Mouse (Mus musculus) megakaryocyte progenitor cell, adult 5-6 weeks (primary cell): ENCODE measurements around the gene Atg9b. TPM values are rescaled to one million over a fixed set of nuclear protein-coding genes. Genes with fewer than 3 reads are reported as not detected.
A peak's percentile ranks its signal among the peaks of the same experiment; 100 is the strongest.
"Not testable (repeated sequence)": the region's sequence is repeated elsewhere in the genome, so short reads cannot be mapped to it uniquely, and the experiment has no call there.

Experiments used
- ATAC-seq: replicated peaks from 2 replicates; pipeline ENCODE4 v1.8.0; 2016; ENCODE audit warnings: mild to moderate bottlenecking, moderate TSS enrichment, inconsistent platforms; ENCODE audit not compliant: poor library complexity
- total RNA-seq, 2 experiments: library from RNA; stranded (forward) in 1 of 2; stranded (reverse) in 1 of 2; fragments of 157-497, 149-512 nt in 1 of 2; fragments of 200-1000 nt in 1 of 2; gene quantifications; 2 replicates each; pipeline versions ENCODE4 v1.2.3 to v1.2.4; 2015 to 2017

The Atg9b gene
- total RNA-seq, 2 experiments from 2014 or later: 1.9 to 3.5 TPM

DNA sequence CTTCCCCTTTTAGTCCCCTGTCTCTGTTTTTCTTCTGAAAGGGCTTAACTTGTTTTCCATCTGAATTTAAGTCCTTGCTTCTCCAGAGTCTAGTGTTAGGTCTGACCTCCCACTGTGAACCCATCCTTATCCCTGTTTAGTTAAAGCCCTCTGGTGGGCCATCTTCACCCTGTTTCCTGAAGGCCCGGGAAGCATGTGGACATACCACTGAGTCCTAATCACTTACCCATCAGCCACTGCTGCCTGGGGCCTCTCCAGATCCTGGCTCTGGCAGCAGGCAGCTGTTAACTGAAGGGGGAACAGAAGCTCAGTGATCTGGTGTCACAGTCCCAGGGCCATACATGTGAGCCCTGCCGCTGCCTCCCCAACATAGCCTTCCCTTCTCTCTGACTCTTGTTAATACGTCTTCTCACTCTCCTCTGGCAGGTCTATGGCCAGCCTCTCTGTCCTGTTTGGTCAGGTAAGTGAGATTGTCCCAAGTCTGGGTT, 13.5 kb upstream of the Atg9b start:
- ATAC-seq: no peak

DNA sequence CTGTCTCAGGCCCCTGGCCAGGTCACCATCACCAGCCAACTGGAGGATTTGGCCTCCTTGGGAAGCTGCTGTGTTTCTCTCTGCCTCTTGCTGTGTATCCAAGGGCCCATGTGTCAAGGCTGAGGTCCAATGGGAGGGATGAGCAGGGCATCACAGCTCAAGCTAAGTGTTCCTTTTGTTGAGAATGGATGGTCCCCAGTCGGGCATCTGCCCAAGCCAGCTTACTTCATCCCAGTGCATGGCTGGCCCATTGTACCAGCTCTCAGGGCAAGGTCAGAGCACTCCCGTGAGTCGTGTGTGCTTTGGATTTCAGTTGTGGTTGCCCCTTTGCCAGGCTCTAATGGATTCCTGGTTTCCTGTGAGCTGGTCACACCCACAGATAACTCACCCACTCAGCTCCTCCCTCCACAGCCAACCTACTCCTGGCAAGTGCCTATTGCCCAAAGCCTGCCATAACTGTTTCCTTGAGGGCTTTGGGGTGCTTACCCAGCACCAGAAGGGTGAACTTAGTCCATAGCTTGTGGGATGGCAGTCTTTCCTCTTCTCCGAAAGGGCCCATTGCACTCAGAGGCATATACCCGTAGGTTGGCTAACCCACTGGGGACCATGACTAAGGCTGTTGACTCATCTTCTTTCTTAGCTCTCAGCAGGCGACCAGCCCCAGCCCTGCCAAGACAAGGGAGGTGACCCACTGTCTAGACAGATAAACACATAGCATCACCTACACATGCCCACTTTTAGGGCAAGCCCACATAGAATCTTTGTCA, 12.8 kb upstream of the Atg9b start:
- peak; percentile 42; the same call in 1 of the 2 replicates for ATAC-seq

DNA sequence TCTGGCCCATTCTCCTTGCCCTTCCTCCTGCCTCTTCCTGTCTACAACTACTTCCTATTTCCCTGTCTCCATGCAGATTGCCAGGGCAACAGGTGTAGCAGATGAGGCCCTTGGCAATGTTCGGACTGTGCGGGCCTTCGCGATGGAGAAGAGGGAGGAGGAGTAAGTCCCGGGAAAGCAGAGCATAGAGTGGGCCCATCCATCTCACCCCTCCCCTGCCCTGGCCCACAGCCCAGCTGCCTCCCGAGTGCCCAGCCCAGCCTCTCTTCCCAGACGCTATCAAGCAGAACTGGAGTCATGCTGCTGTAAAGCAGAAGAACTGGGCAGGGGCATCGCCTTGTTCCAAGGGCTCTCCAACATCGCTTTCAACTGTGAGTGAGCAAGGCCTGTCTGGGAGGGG, 10.0 kb upstream of the Atg9b start:
- ATAC-seq: no peak

DNA sequence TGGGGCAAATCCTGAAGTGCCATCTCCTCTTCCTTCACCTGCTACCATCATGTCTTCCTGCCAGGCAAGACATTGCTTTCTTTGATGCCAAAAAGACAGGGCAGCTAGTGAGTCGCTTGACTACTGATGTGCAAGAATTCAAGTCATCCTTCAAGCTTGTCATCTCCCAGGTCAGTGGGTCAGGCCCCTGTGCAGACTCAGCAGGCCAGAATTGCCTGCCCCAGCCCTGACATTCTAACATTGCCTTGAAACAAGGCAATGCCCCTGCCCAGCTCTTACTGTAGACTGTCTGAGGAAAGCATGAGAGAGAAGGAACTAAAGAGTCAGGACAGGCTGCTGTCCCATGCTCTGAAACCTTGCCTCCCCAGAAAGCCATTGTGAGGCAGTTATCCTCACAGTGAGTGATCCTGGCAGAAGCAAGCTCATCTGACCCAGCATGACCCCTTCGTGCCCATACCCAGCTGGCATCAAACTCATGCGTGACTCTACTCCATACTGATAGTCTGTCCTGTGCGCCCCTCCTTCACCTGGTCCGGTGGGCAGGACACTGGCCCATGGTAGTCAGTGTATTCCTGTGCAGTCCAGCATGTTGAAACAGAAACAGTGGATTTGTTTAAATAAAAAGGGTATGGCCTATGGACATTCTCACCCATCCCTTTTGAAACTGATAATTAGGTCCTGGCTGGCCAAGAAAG, 9.1 kb upstream of the Atg9b start:
- ATAC-seq: no peak

DNA sequence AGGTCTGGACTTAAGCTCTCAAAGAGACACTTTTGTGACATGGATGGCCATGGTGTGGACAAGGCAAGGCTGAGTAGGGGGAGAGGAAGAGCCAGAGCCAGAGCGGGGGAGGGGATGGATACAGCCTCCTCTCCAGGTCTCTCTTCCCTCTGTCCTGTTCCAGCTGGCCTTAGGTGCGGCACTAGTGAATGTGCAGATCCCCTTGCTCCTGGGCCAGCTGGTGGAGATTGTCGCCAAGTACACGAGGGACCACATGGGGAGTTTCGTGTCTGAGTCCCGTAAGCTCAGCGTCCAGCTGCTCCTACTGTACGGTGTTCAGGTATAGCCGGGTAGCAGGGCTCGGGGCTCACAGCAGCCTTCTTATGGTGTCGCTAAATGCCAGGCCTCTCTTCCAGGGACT, 8.4 kb upstream of the Atg9b start:
- no peak for ATAC-seq

DNA sequence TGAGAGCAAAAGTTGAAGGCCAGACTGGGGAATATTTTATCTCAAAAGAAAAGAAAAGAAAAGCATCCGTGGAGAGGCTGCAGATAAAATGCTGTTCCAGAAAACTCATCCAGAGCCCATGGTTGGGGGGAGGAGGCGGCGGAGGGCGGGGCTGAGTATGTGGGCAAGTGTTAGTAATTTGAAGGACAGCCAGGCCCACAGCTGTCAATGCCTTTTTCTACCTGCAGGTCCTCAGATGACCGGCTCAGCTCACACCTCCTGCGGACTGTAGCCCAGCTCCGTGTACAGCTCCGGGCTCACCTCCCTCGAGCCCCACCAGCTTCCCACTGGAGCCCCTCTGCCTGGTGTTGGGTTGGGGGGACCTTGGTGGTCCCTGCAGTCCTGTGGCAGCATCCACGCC, 7.7 kb upstream of the Atg9b start:
- ATAC-seq: no peak

DNA sequence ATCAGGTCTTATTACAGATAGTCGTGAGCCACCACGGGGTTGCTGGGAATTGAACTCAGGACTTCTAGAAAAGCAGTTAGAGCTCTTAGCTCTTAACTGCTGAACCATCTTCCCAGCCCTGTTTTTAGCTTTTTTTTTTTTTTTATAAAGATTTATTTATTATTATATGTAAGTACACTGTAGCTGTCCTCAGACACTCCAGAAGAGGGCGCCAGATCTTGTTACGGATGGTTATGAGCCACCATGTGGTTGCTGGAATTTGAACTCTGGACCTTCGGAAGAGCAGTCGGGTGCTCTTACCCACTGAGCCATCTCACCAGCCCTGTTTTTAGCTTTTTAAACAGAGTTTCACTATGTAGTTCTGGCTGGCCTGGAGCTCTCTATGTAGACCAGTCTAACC, 4.3 kb upstream of the Atg9b start:
- ATAC-seq: not testable (repeated sequence)

DNA sequence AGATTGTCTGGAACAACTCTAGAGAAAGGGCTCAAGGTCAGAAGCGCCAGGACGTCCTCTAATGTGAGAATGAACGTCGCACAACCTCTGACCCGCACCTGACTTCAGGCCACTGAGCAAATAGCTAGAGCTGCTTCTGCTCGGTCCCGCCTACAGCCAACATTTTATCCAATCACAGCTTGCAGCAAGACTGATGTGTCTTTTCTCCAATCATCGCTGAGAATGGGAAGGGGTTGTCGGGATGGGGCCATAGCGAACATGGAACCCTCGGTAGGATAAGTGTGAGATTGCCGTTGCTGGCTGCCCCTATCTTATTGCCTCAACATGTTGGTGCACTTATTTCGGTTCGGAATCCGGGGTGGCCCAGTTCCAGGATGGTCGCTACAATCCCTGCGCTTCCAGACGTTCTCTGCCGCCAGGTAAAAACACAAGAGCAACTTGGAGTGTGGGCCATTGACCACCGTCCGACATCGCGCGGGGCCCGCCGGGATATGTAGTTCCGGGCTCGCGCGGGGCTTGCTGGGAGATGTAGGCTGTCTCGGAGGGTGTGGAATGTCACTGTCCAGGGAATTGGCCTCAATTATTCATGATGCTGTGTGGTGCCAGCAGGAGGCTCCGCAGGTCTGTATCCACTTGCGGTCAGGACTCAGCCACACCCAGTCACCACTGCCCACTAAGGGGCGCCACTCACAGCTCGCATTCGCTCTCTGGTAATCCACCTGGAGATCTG, 2.4 kb upstream of the Atg9b start:
- peak; percentile 85 for ATAC-seq

DNA sequence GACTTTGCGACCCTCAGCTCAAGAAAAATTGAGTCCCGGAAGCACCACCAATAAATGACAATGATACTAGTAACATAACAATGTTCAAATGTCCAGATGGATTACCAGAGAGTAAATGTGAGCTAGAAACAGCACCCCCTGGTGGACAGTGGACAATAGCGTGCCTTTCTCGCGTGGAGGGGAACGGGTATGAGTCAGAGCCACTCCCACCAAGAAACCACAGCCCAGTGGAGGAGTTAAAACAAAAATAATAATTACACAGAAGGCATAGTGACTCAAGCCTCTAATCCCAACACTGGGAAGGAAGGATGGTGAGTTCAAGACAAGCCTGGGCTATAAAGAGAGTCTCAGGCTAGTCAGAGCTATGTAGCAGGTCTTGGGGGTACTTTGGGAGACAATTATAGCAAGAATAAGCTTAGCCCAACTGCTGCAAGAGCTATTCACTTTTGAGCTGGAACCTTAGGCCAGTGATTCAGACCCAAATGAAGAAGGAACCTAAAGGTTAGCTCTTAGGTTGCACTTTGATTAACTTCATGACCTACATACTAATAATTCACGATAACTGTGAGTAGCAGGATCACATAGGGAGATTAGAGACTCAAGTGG, 1.6 kb upstream of the Atg9b start, which contains the start of gene Abcb8:
Abcb8 (plus strand) TSS at position 272 of the 606 bp plus-strand sequence.
- peak; percentile 63 for ATAC-seq

DNA sequence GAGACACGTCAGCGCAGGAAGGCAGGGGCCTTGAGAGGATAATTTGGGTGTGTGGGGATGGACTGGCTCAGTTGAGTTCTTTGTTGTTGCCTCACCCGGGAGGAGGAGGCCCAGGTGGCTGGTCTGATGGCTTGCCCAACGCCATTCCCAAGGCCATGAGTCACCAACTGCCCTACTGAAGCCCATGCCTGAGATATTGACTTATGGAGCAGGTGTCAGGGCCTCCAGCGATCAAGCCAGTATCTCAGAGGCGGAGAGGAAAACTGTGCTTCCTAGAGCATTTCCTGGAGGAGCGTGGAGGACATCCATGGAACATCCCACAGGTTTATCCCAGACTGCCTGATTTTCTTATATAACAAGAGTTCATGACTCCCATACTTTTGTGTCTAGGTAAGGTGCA, 781 bp upstream of the Atg9b start:
- ATAC-seq: no peak

DNA sequence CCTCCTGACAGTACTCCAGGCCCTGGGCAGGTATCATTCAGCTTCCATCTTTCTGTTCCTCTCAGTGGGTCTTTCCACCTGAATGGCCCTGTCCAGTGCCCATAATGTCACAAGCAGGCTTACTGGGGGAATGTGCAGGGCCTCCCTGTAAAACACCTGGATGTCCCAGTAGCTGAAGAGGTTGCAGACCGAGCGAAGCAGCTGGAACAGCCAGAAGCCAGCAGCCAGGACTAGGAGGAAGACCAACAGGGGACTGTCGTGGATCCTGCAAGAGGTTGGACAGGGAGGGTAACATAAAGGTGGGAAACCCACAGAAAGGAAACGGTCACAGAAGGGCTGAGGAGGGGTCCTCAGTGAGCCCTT, 2.3 kb downstream of the Atg9b start:
- no peak for ATAC-seq

DNA sequence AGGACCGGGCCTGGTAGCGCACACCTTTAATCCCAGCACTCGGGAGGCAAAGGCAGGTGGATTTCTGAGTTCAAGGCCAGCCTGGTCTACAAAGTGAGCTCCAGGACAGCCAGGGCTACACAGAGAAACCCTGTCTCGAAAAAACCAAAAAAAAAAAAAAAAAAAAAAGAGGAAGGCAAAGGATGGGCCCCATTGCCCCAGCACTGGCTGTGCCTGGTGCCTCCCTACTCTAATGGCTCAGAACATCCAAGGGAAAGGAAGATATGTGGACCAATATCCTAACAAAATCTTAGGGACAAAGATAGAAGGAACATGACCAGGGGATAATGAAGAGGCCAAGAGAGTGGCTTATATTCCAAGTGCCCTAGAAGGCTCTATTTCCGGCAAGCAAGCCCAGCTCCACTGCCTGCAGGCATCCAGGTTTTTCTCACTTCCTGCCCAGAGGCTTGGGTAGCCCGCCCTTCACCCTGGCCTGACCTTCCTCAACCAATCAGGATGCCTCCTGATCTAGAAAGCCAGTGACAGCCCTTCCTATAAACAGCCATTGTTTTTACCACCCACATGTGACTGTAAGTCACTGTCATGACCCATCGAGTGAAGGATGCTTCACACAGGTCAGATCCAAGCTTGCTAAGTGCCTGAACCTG, 2.8 kb downstream of the Atg9b start:
- ATAC-seq: peak; percentile 46

DNA sequence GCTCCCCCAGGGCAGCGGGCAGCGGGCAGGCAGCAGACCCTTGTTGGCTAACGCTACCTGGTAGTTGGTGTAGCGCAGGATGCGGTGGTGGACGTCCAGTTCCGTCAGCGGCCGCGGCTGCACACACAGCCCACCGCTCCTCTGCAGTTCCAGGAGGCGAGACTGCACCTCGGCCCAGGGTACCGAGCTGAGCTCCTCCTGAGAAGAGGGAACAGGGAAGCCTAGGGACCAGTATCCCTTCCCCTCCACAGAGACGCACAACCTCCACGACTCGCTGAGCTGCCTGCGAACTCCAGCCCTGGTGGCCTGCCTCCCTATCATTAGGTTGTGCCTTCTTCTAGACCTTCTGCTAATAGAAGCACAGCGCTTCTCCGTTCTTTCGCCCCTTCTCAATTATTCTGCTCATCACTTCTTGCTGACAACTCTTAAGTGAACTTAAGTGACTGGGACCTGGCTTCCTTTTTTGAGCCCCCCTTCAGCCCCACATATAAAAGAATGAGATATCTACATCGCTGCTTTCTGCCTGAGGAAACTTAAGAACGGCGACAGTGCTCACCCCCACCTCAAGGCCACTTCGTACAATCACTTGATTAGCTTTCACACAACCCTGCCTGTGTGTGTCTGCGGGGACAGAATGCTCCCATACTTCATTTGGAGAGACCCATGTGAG, 3.6 kb downstream of the Atg9b start:
- no peak for ATAC-seq

DNA sequence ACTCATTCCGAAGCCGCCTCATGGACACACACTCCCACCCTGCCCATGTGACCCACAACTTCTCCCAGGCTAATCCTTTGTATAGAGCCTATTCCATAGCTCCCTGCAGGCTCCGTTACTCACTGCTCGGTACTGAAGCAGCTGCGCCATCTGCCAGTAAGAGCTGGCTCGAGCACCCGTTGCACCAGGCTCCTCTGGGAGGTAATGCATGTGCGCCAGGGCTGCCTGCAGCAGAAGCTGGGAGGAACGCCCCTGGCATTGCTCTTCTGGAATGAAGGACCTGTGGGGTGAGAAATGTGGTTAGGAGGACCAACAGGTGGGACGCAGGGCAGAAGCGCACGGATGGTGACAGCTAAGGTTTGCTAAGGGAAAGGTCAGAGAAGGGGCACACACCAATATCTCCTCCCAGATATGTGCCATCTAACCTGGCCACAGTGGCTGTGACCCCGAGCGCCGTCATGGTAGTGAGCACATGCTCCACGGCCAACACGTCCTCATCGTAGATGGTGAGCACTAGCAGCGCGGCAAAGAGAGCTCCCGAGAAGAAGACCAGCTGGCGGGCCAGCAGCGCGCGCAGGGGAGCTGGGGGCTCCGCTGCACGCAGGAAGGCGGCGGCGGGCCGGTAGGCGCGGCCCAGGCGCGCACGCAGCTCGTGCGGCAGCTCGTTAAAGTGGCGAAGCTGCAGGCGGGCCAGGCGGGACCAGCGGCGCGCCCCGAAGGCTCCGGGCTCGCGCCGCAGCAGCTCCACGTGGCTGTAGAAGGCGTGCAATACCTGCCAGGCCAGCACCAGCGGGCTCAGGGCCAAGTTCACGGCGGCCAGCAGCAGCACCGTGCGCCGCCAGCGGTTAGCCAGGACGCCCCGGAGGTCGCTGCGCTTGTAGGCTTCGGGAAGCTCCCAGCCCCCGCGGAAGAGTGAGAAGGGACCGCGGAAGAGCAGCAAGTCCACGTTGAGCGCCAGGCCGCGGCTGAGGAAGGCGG, 4.4 kb downstream of the Atg9b start:
- peak; percentile 12 for ATAC-seq

DNA sequence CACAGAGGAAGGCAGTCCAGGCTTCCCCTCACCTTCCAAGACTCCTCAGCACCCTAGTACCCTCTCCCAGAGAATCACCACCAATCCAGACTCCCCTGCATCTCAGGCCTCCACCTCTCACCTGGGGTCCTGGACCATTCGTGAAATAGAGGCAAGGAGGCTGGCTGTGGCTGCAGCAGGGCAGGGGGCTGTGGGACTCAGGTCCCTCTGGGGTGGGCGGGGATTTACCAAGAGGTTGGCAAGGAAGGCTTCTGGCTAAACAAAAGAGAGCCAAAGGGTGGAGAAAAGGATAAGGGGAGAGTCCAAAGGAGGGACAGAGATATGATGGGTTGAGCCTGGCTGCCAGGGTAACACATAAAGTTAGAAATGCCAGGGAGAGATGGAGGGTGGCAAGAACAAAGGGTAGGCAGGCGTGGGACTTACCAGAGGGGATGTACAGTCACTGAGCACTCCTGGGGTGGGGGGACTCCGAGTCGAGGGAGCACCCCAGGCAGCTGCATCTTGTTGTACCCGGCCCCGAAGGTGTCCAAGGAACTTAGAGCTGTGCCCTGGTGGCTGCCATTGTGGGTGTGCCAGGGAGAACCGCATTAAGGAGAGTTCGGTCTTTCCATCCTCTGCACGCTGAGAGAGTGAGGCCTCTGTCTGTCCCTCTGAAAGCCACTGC, 5.9 kb downstream of the Atg9b start:
- no peak for ATAC-seq

DNA sequence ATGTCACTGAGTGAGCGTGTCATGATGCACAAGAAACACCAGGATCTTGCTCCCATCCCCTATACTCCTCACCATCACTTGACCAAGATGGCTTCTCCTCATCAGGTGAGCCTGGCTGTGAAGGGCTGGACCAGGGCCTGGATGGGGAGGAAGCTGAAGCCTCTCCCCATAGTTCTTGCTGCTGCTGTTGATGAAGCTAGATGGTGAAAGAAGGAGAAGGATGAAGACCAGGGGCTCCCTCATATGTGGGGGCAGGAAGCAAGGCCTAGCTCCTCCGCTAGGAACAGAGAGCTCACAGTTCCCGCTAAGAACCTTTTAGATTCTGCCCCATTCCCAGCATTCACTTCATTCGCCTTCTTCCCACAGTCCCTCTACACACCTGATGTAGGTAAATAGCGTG, 6.6 kb downstream of the Atg9b start:
- ATAC-seq: no peak

DNA sequence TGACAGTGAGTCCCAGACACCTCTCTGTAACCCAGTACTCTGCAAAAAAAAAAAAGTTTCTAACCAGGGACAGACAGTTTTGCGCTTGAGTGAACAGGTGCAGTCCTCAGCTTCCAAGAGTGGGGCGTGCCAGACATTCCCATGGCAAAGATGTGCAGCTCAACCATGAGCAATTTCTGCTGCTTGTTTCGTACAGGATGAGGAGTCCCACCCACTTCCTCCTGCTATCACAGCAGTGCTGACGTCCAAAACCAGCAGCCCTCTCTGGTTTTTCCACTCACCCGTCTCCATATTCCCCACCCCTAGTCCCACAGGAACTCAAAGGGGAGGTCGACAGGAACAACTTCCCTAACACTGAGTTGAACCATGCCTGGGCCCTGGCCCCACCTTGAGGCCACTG, 7.5 kb downstream of the Atg9b start:
- peak; percentile 15 for ATAC-seq

DNA sequence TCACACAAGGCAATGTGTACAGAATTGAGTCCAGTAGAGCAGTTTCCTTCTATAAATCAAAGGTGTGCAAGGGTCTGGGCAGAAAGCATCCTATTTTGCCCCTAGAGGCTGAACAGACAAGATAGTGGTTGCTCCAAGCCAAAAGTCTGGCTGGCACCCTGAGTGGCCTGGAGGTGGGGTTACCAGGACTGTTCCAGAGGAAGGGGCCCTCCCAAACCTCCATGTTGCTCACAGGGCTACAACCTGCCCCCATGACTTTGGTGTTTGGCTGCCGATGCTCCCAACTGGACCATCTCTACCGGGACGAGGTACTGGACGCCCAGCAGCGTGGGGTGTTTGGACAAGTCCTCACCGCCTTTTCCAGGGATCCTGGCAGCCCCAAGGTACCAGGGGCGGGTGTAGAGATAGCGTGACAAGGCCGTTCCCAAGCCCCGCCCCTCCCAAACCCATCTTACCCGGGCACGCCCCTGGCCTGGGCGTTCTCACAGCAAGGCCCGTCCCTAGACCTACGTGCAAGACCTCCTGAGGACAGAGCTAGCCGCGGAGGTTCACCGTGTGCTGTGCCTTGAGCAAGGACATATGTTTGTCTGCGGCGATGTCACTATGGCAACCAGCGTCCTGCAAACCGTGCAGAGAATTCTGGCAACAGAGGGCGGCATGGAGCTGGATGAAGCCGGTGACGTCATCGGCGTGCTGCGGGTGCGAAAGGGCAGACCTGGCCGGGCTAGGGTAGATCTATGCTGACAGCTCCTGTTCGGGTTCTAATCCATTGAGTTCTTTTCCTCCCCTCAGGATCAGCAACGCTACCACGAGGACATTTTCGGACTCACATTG, 8.7 kb downstream of the Atg9b start:
- peak; percentile 78 for ATAC-seq
